Mouse (Mus musculus): Measurements from ENCODE around the gene Treh. TPM values are rescaled to one million over a fixed set of nuclear protein-coding genes. Genes with fewer than 3 reads are reported as not detected.

Gene Treh
- polyA plus RNA-seq, 1 experiment from 2014 or later = not detected

DNA sequence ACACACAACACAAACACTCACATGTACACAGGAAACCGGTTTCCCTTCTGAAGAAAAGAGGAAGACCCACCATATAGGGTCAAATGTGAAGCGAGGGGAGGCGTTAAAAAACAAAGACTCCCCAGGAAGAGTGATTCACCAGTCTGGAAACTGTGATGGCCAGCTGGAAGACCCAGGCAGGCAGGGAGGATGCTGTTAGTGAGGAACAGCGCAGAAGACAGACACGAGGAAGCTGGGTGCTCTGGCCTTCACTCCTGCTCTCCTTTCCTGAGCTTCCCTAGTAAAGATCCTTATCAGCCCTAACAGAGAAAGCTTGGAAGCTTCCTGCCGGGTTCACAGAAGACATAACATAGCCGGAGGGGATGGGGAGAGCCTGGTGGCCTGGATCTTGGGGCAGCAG, 50.0 kb downstream of the Treh start:
- ATAC-seq (ENCODE audit: low read depth) = no peak
- no peak overlapping the region for H3K4me2 ChIP-seq (ENCODE audit: low read depth, low read length)
- no peak overlapping the region for H3K9ac ChIP-seq (replicated peaks; ENCODE audit: low read depth, low read length)
- H3K4me3 ChIP-seq (ENCODE audit: low read depth, low read length) = no peak overlapping the region
- H3K36me3 ChIP-seq (ENCODE audit: control insufficient read depth, insufficient read depth, low read length) = no peaks in the 10 kb centered on the region
- no peaks in the 10 kb centered on the region for H3K9me3 ChIP-seq (ENCODE audit: control insufficient read depth, low read length)
- WGBS = 39% methylated on average over 7 of the region's 7 CpGs
- peaks cover 48% of the 10 kb centered on the region for H3K4me1 ChIP-seq (ENCODE audit: control insufficient read depth, insufficient read depth, low read length)
- H3K27ac ChIP-seq (ENCODE audit: low read depth, low read length) = peak overlapping the region; percentile 44; the same call in 1 of the 2 replicates
- no peaks in the 10 kb centered on the region for H3K27me3 ChIP-seq (ENCODE audit: control insufficient read depth, insufficient read depth, low read length)

DNA sequence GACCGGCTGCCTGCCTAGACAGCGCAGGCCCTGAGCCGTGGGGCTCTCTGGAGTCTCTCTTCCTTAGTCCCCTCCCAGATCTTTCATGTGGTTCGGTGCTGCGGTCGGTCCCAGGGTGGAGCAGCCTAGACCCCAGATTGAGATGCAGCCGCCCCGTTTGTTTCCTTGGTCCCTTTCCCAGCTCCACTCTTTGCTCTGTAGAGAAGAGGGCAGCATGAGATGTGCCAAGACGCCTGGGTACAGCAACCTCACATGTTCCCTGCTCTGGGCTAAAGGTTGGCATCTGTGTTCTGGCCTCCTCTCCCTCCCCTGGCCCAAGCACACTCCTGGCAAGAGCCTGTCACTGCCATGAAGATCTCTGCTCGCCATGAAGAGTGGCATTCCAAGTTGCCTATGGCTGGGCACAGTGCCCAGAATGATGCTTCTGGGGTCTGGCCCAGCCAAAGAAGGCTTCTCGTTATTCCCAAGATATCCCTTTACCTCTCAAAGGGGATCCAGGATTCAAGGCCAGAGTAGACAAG, 50.5 kb downstream of the Treh start:
- WGBS = 72% methylated on average over 11 of the region's 11 CpGs
- peaks cover 48% of the 10 kb centered on the region for H3K4me1 ChIP-seq (ENCODE audit: control insufficient read depth, insufficient read depth, low read length)
- H3K4me2 ChIP-seq (ENCODE audit: low read depth, low read length) = no peak overlapping the region
- H3K27ac ChIP-seq (ENCODE audit: low read depth, low read length) = peak overlapping the region; percentile 44; the same call in 1 of the 2 replicates
- no peaks in the 10 kb centered on the region for H3K27me3 ChIP-seq (ENCODE audit: control insufficient read depth, insufficient read depth, low read length)
- no peaks in the 10 kb centered on the region for H3K36me3 ChIP-seq (ENCODE audit: control insufficient read depth, insufficient read depth, low read length)
- no peak for ATAC-seq (ENCODE audit: low read depth)
- no peaks in the 10 kb centered on the region for H3K9me3 ChIP-seq (ENCODE audit: control insufficient read depth, low read length)
- H3K9ac ChIP-seq (replicated peaks; ENCODE audit: low read depth, low read length) = no peak overlapping the region
- no peak overlapping the region for H3K4me3 ChIP-seq (ENCODE audit: low read depth, low read length)

DNA sequence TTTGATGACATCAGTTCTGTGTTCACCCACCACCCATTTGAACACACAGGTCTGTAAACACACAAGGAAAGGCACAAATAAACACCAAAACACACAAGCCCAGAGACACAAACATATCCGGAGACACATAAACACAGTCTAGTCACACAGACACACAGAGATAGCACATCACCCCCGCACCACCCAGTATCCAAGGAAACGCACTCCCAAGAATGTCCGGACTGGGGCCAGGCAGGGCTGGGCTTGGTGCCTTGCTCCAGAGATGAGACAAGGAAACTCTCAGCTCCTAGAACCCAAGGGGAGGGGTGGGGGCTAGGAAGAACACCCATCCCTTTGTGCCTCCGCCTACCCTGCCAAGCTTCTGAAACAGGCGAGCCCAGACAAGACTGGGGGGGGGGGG, 51.2 kb downstream of the Treh start:
- H3K9ac ChIP-seq (replicated peaks; ENCODE audit: low read depth, low read length) = no peak overlapping the region
- 37% methylated on average over 6 of the region's 6 CpGs for WGBS
- no peak overlapping the region for H3K4me3 ChIP-seq (ENCODE audit: low read depth, low read length)
- H3K4me1 ChIP-seq (ENCODE audit: control insufficient read depth, insufficient read depth, low read length) = peaks cover 45% of the 10 kb centered on the region
- H3K4me2 ChIP-seq (ENCODE audit: low read depth, low read length) = no peak overlapping the region
- peak overlapping the region; percentile 44; the same call in 1 of the 2 replicates for H3K27ac ChIP-seq (ENCODE audit: low read depth, low read length)
- ATAC-seq (ENCODE audit: low read depth) = no peak
- no peaks in the 10 kb centered on the region for H3K9me3 ChIP-seq (ENCODE audit: control insufficient read depth, low read length)
- H3K27me3 ChIP-seq (ENCODE audit: control insufficient read depth, insufficient read depth, low read length) = no peaks in the 10 kb centered on the region
- H3K36me3 ChIP-seq (ENCODE audit: control insufficient read depth, insufficient read depth, low read length) = no peaks in the 10 kb centered on the region

DNA sequence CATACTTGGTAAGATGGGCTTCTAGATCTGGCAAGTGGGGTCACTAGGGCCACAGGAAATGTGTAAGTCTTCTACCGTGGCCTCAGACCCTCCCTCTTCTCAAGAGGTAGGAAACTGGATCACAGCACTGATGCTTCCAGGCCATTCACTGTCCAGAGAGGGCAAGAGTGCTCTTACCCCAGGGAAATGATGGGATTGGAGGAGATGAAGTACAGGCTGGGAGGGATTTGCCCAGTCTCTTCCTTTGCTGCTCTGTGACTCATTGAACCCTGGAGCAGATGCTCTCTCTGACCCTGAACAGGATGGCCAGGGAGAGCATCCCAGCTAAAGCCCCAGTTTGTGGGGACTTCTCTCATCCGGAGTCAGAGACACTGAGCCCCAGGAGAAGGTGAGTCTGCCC, 51.6 kb downstream of the Treh start:
- 0 out of 2 replicates have a peak overlapping the region, but pooled peaks have one; percentile 28 for H3K27ac ChIP-seq (ENCODE audit: low read depth, low read length)
- H3K4me1 ChIP-seq (ENCODE audit: control insufficient read depth, insufficient read depth, low read length) = peaks cover 40% of the 10 kb centered on the region
- no peak for ATAC-seq (ENCODE audit: low read depth)
- H3K4me2 ChIP-seq (ENCODE audit: low read depth, low read length) = no peak overlapping the region
- no peaks in the 10 kb centered on the region for H3K36me3 ChIP-seq (ENCODE audit: control insufficient read depth, insufficient read depth, low read length)
- no peaks in the 10 kb centered on the region for H3K9me3 ChIP-seq (ENCODE audit: control insufficient read depth, low read length)
- WGBS = 51% methylated on average over 2 of the region's 2 CpGs
- H3K9ac ChIP-seq (replicated peaks; ENCODE audit: low read depth, low read length) = no peak overlapping the region
- no peaks in the 10 kb centered on the region for H3K27me3 ChIP-seq (ENCODE audit: control insufficient read depth, insufficient read depth, low read length)
- H3K4me3 ChIP-seq (ENCODE audit: low read depth, low read length) = no peak overlapping the region

DNA sequence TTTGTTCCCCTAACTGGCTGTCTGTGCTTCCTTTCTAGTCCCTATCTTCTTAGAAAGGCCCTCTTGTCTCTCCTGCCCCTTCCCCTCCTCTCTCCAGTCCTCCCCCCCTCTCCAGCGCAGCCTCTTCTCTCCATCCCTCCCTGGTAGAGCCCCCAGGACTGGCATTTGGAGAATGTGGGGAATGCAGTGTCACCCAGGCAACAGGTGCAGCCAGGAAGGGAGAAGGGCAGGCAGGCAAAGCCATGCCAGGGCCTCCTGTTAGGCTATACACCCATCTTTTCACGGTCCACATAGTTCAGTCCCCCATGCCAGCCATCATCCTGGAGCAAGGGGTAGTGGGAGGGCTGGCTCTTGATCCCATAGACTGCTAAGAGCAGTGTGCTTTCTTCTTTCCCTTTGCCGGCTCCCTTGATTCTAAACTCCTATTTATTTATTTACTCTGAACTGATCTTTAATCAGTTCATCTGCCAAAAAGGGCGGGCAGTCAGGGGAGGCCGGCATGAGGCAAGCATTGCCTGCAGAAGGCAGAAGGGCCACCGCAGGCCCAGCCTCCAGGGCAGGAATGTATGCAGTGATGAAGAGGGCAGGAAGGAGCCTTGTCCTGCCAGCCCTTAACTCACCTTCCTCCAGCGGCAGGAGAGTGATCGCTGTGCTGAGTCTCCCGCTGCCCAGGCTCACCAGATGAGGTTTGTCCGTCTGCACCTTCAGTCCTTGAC, 53.6 kb downstream of the Treh start:
- WGBS = 44% methylated on average over 10 of the region's 10 CpGs
- Histone ChIP-seq H3K9ac (replicated peaks; ENCODE audit: low read depth, low read length) (no peak overlapping the region), H3K4me2 (ENCODE audit: low read depth, low read length) (no peak overlapping the region), H3K36me3 (ENCODE audit: control insufficient read depth, insufficient read depth, low read length) (no peaks in the 10 kb centered on the region), H3K4me3 (ENCODE audit: low read depth, low read length) (no peak overlapping the region), H3K27me3 (ENCODE audit: control insufficient read depth, insufficient read depth, low read length) (no peaks in the 10 kb centered on the region), H3K9me3 (ENCODE audit: control insufficient read depth, low read length) (no peaks in the 10 kb centered on the region), H3K27ac (ENCODE audit: low read depth, low read length) (no peak overlapping the region), H3K4me1 (ENCODE audit: control insufficient read depth, insufficient read depth, low read length) (peaks cover 29% of the 10 kb centered on the region; the same call in 1 of the 2 replicates)
- ATAC-seq (ENCODE audit: low read depth) = peak; percentile 38; the same call in 1 of the 2 replicates

DNA sequence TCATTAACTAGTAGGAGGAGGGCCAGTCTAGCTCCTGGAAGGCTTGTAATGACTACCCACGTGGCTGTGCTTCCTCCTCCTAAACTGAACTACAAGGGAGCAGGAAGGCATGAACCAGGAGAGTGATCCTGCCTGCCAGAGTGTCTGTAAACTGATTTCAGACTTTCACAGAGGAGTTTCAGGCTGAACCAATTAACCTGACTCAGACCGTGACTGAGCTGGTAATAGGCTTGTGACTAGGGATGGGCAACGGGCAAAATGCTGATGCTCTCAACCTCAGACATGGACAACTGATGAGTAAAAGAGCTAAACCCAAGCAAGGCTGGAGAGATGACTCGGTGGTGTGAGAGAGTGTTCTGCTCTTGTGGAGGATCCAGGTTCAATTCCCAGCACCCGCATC, 54.4 kb downstream of the Treh start:
- no peaks in the 10 kb centered on the region for H3K27me3 ChIP-seq (ENCODE audit: control insufficient read depth, insufficient read depth, low read length)
- WGBS = 61% methylated on average over 5 of the region's 5 CpGs
- no peak overlapping the region for H3K4me3 ChIP-seq (ENCODE audit: low read depth, low read length)
- no peak overlapping the region for H3K4me2 ChIP-seq (ENCODE audit: low read depth, low read length)
- peaks cover 29% of the 10 kb centered on the region; the same call in 1 of the 2 replicates for H3K4me1 ChIP-seq (ENCODE audit: control insufficient read depth, insufficient read depth, low read length)
- H3K9me3 ChIP-seq (ENCODE audit: control insufficient read depth, low read length) = no peaks in the 10 kb centered on the region
- no peaks in the 10 kb centered on the region for H3K36me3 ChIP-seq (ENCODE audit: control insufficient read depth, insufficient read depth, low read length)
- ATAC-seq (ENCODE audit: low read depth) = no peak
- H3K9ac ChIP-seq (replicated peaks; ENCODE audit: low read depth, low read length) = no peak overlapping the region
- H3K27ac ChIP-seq (ENCODE audit: low read depth, low read length) = no peak overlapping the region

DNA sequence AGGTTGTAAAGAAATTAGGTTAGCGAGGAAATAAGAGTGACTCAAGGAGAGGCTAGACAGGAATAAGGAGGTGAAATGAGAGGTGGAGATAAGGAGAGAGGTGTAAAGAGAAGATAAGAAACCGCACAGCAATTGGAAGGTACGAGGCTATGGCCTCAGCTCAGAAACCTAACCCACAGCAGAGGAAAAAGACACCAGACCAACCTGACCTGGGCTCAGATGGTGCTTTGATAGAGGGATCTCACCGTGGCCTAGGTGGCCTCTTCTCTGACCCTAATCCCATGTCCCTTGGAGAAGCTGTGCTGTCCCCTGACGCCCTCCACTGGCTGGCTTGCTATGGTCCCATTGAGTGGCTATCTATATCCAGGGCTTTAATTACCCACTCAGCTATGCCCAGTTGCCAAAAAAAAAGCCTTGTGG, 59.1 kb downstream of the Treh start:
- Histone ChIP-seq H3K27ac (ENCODE audit: low read depth, low read length) (no peak overlapping the region), H3K4me1 (ENCODE audit: control insufficient read depth, insufficient read depth, low read length) (peaks cover 16% of the 10 kb centered on the region; the same call in 1 of the 2 replicates), H3K36me3 (ENCODE audit: control insufficient read depth, insufficient read depth, low read length) (no peaks in the 10 kb centered on the region), H3K27me3 (ENCODE audit: control insufficient read depth, insufficient read depth, low read length) (no peaks in the 10 kb centered on the region), H3K4me3 (ENCODE audit: low read depth, low read length) (no peak overlapping the region), H3K4me2 (ENCODE audit: low read depth, low read length) (no peak overlapping the region), H3K9ac (replicated peaks; ENCODE audit: low read depth, low read length) (no peak overlapping the region), H3K9me3 (ENCODE audit: control insufficient read depth, low read length) (no peaks in the 10 kb centered on the region)
- 78% methylated on average over 5 of the region's 5 CpGs for WGBS
- no peak for ATAC-seq (ENCODE audit: low read depth)

DNA sequence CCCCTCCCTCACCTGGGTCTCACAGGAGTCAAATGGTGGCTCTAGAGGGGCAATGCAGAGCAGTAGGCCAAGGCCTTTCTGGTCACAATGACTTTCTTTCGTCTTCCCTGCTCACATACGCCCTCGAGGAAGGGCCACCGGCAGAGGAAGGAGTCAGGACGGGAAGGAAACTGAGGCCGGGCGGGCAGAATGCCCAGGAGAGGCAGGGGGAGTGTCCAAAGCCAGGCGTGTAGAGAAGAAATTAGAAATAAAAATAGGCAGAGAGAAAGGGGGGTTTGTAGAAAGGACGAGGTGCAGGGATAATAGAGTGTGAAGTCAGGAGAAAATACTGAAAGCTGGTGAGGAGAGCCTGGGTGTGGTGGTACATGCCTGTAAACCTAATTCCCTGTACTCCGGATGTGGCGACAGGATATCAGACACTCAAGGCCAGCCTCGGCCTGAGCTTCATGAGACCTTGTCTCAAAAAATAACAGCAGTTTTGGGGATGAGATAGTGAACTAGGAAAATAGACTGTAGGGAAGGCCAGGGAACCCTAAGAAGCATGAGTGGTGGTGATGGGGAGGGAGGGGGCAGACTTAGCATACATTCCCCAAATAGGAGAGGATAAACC, 60.0 kb downstream of the Treh start:
- peak overlapping the region; percentile 57; the same call in 1 of the 2 replicates for H3K9ac ChIP-seq (replicated peaks; ENCODE audit: low read depth, low read length)
- peak overlapping the region; percentile 53 for H3K4me3 ChIP-seq (ENCODE audit: low read depth, low read length)
- WGBS = 53% methylated on average over 12 of the region's 12 CpGs
- no peak overlapping the region for H3K27ac ChIP-seq (ENCODE audit: low read depth, low read length)
- H3K9me3 ChIP-seq (ENCODE audit: control insufficient read depth, low read length) = no peaks in the 10 kb centered on the region
- H3K4me2 ChIP-seq (ENCODE audit: low read depth, low read length) = peak overlapping the region; percentile 99; the same call in 1 of the 2 replicates
- peaks cover 13% of the 10 kb centered on the region; the same call in 1 of the 2 replicates for H3K4me1 ChIP-seq (ENCODE audit: control insufficient read depth, insufficient read depth, low read length)
- ATAC-seq (ENCODE audit: low read depth) = no peak
- H3K36me3 ChIP-seq (ENCODE audit: control insufficient read depth, insufficient read depth, low read length) = no peaks in the 10 kb centered on the region
- H3K27me3 ChIP-seq (ENCODE audit: control insufficient read depth, insufficient read depth, low read length) = no peaks in the 10 kb centered on the region
